Mouse (Mus musculus) central nervous system, embryonic 18 days (tissue): ENCODE measurements around the gene Nnat. TPM values are rescaled to one million over a fixed set of nuclear protein-coding genes. Genes with fewer than 3 reads are reported as not detected.

Source experiments
- polyA plus RNA-seq: library from polyadenylated mRNA; depleted of rRNA; stranded (reverse); fragments of >200 nt; gene quantifications from 2 replicates; pipeline ENCODE4 v1.2.3, GENCODE M21; 2012; rRNA removed

Nnat gene
- 5,600 and 5,894 TPM in 2 replicates for polyA plus RNA-seq

GRCm38 (mm10) chr2:157559858-157560257, at the start of gene Nnat:
Nnat (plus strand) TSS chr2:157560078.

GRCm38 (mm10) chr2:157571224-157571832, 11.4 kb downstream of the Nnat start, which contains the start of gene Blcap:
Blcap (minus strand) TSS chr2:157571274.

Other genes starting within 250 kb of the Nnat start
- 2.8 TPM in 2 replicates for gene Ghrh, start 212.6 kb upstream of the Nnat start, polyA plus RNA-seq
- 108 and 111 TPM in 2 replicates for gene Manbal, start 192.5 kb upstream of the Nnat start, polyA plus RNA-seq
- 66.7 and 74.1 TPM in 2 replicates for gene Src, start 141.6 kb upstream of the Nnat start, polyA plus RNA-seq
- gene Blcap, start 11.2 kb downstream of the Nnat start, polyA plus RNA-seq, result 211 TPM in 2 replicates
- gene Ctnnbl1, start 177.3 kb downstream of the Nnat start, polyA plus RNA-seq, result 43.0 and 43.5 TPM in 2 replicates